ENCODE assay signal across 7 mouse cellular contexts in genomic region chr14:78383256-78383709, GRCm38 (mm10).
DNase-seq lines count a peak whose midpoint lies in the region; ATAC-seq and TF ChIP-seq lines count a peak whose summit lies in the region.

No protein-coding gene starts in this region.

- WGBS in forebrain, embryonic 16.5 days = 16% methylated on average over 8 of the region's 8 CpGs
- 17% methylated on average over 8 of the region's 8 CpGs for WGBS in olfactory bulb, adult 2 months

- H3K4me2 ChIP-seq in forebrain, embryonic 16.5 days (ENCODE audit: low read length) = peak overlapping the region; percentile 20; the same call in 1 of the 2 replicates

- no peaks in the 10 kb centered on the region for H3K9me3 ChIP-seq in forebrain, embryonic 16.5 days (ENCODE audit: control insufficient read depth, low read length)

- no peaks in the 10 kb centered on the region for H3K36me3 ChIP-seq in C2C12 (ENCODE audit: control insufficient read depth, insufficient read depth)
- no peaks in the 10 kb centered on the region for H3K36me3 ChIP-seq in forebrain, embryonic 16.5 days (ENCODE audit: control insufficient read depth, insufficient read depth)

- intact Hi-C loops in left cerebral cortex, postnatal 10 days (cut with DNase I) = no loop called here

- no peaks in the 10 kb centered on the region for H3K79me2 ChIP-seq in C2C12 (ENCODE audit: control insufficient read depth, insufficient read depth)

- H3K79me3 ChIP-seq in C2C12 (ENCODE audit: low read depth) = no peaks in the 10 kb centered on the region

- peak; percentile 96 for DNase-seq in adrenal gland, adult 2 months
- DNase-seq in heart, postnatal 4 days = peak; percentile 97
- peak; percentile 90 to 92 for DNase-seq in left cerebral cortex, postnatal 10 days (ENCODE audit: extremely low spot score in 1 of 2, low spot score in 2 of 2)
- DNase-seq in urinary bladder, postnatal 25 days (ENCODE audit: low spot score) = peak; percentile 6

- ATAC-seq in forebrain, embryonic 16.5 days = peak; percentile 93

- no peak for TF ChIP-seq CTCF in C2C12 (IDR thresholded peaks at IDR 0.05; ENCODE audit: control insufficient read depth, insufficient read depth, insufficient read length)
- no peak for TF ChIP-seq CTCF in olfactory bulb, adult 2 months (IDR thresholded peaks at IDR 0.05; ENCODE audit: insufficient read depth, low read depth, low read length)

- peak overlapping the region; percentile 12 for H3ac ChIP-seq in C2C12 (ENCODE audit: control insufficient read depth, insufficient read length, low read depth)

- peak overlapping the region; percentile 44; the same call in 1 of the 2 replicates for H3K27ac ChIP-seq in forebrain, embryonic 16.5 days (ENCODE audit: low read length)
- H3K27ac ChIP-seq in olfactory bulb, adult 2 months (ENCODE audit: insufficient read depth, low read depth, low read length) = peak overlapping the region; percentile 42; the same call in 1 of the 2 replicates

- H3K27me3 ChIP-seq in C2C12 (ENCODE audit: control insufficient read depth, insufficient read depth, insufficient read length) = no peaks in the 10 kb centered on the region
- H3K27me3 ChIP-seq in forebrain, embryonic 16.5 days (replicated peaks; ENCODE audit: control insufficient read depth, insufficient read depth, low read length) = no peaks in the 10 kb centered on the region

- H3K4me3 ChIP-seq in C2C12 (ENCODE audit: insufficient read depth, poor library complexity, severe bottlenecking) = no peak overlapping the region
- H3K4me3 ChIP-seq in forebrain, embryonic 16.5 days (replicated peaks; ENCODE audit: low read length) = no peak overlapping the region
- H3K4me3 ChIP-seq in olfactory bulb, adult 2 months (ENCODE audit: insufficient read depth, low read depth, low read length) = no peak overlapping the region

- no peak for TF ChIP-seq POLR2A in olfactory bulb, adult 2 months (IDR thresholded peaks at IDR 0.05; ENCODE audit: insufficient read depth, low read depth, low read length)

- H3K4me1 ChIP-seq in forebrain, embryonic 16.5 days (replicated peaks; ENCODE audit: control insufficient read depth, insufficient read depth, low read length) = peaks cover 11% of the 10 kb centered on the region
- H3K4me1 ChIP-seq in olfactory bulb, adult 2 months (ENCODE audit: control insufficient read depth, insufficient read depth, low read length) = peaks cover 6% of the 10 kb centered on the region

- H3K9ac ChIP-seq in forebrain, embryonic 16.5 days (replicated peaks; ENCODE audit: low read depth, low read length) = peak overlapping the region; percentile 22; the same call in 1 of the 2 replicates

TF ChIP-seq in C2C12, 6 proteins besides CTCF, POLR2A, EP300 and RAD21:
- TF ChIP-seq USF1 (IDR thresholded peaks at IDR 0.05; ENCODE audit: low read depth) (no peak), MYOG (IDR thresholded peaks at IDR 0.05; ENCODE audit: control insufficient read depth, extremely low read depth, insufficient read length) (no peak), MAX (IDR thresholded peaks at IDR 0.05) (peak; percentile 96), CEBPB (IDR thresholded peaks at IDR 0.05; ENCODE audit: low read depth) (peak; percentile 99), MYOD1 (IDR thresholded peaks at IDR 0.05; ENCODE audit: control insufficient read depth, insufficient read length, low read depth) (peak; percentile 83), FOSL1 (IDR thresholded peaks at IDR 0.05; ENCODE audit: insufficient read depth, low read length, poor library complexity, severe bottlenecking) (peak; percentile 9)
TF ChIP-seq in C2C12: peak in this region for 4.

Comparison
In these comparisons a context has a peak if more than half of its experiments do, and no peak if none do; other contexts are left out.
1. DNase-seq: peak in every context shown above with its lines; median percentile 97 in heart, postnatal 4 days; 96 in adrenal gland, adult 2 months; 91 in left cerebral cortex, postnatal 10 days; 6 in urinary bladder, postnatal 25 days.